Mouse (Mus musculus): ENCODE results near the gene Mbtps1. TPM values are rescaled to one million over a fixed set of nuclear protein-coding genes. Genes with fewer than 3 reads are reported as not detected.

Mbtps1 gene
- 81.6 and 89.4 TPM in 2 replicates for polyA plus RNA-seq (2012; rRNA removed)

- H3K4me1 ChIP-seq (ENCODE audit: control insufficient read depth, insufficient read depth, low read length): peaks cover 14% of the 10 kb centered on the region; the same call in 1 of the 2 replicates
- 4% methylated on average over 63 of the region's 63 CpGs for WGBS
- peak; percentile 74; the same call in 1 of the 2 replicates for TF ChIP-seq POLR2A (IDR thresholded peaks at IDR 0.05; ENCODE audit: borderline replicate concordance, insufficient read depth, low read length)
- TF ChIP-seq CTCF (IDR thresholded peaks at IDR 0.05; ENCODE audit: borderline replicate concordance, insufficient read depth, low read depth, low read length): no peak
- H3K27me3 ChIP-seq (ENCODE audit: control insufficient read depth, insufficient read depth, low read length): no peaks in the 10 kb centered on the region
- peak within 1 kb of the TSS; percentile 90 for H3K27ac ChIP-seq (ENCODE audit: insufficient read depth, low read length)
- DNase-seq: peak; percentile 97 to 99
- H3K4me3 ChIP-seq (replicated peaks; ENCODE audit: insufficient read depth, low read depth, low read length): peak within 1 kb of the TSS; percentile 88
Observed at GRCm38 (mm10) chr8:119558603-119559401, at the start of gene Mbtps1. Mbtps1 (minus strand) TSS chr8:119558735.

- no peak overlapping the region for H3K27ac ChIP-seq (ENCODE audit: insufficient read depth, low read length)
- H3K4me1 ChIP-seq (ENCODE audit: control insufficient read depth, insufficient read depth, low read length): peaks cover 9% of the 10 kb centered on the region
- WGBS: 87% methylated on average over 2 of the region's 2 CpGs
- no peak for DNase-seq
- TF ChIP-seq CTCF (IDR thresholded peaks at IDR 0.05; ENCODE audit: borderline replicate concordance, insufficient read depth, low read depth, low read length): no peak
- no peak for TF ChIP-seq POLR2A (IDR thresholded peaks at IDR 0.05; ENCODE audit: borderline replicate concordance, insufficient read depth, low read length)
- H3K27me3 ChIP-seq (ENCODE audit: control insufficient read depth, insufficient read depth, low read length): no peaks in the 10 kb centered on the region
- H3K4me3 ChIP-seq (replicated peaks; ENCODE audit: insufficient read depth, low read depth, low read length): no peak overlapping the region
Observed at GRCm38 (mm10) chr8:119606224-119606623, 47.7 kb upstream of the Mbtps1 start.

GRCm38 (mm10) chr8:119604996-119605395 lies 46.5 kb upstream of the Mbtps1 start, which contains the start of gene Taf1c:
Taf1c (minus strand) TSS chr8:119605222.
- peak; percentile 72 for TF ChIP-seq POLR2A (IDR thresholded peaks at IDR 0.05; ENCODE audit: borderline replicate concordance, insufficient read depth, low read length)
- TF ChIP-seq CTCF (IDR thresholded peaks at IDR 0.05; ENCODE audit: borderline replicate concordance, insufficient read depth, low read depth, low read length): peak; percentile 88
- Histone ChIP-seq H3K27me3 (ENCODE audit: control insufficient read depth, insufficient read depth, low read length) (no peaks in the 10 kb centered on the region), H3K4me1 (ENCODE audit: control insufficient read depth, insufficient read depth, low read length) (peaks cover 9% of the 10 kb centered on the region), H3K4me3 (replicated peaks; ENCODE audit: insufficient read depth, low read depth, low read length) (peak within 1 kb of the TSS; percentile 88), H3K27ac (ENCODE audit: insufficient read depth, low read length) (no peak within 1 kb of the TSS)
- peak; percentile 90 to 95 for DNase-seq
- WGBS: 0% methylated on average over 23 of the region's 23 CpGs

GRCm38 (mm10) chr8:119604398-119604803 lies 45.9 kb upstream of the Mbtps1 start:
- no peaks in the 10 kb centered on the region for H3K27me3 ChIP-seq (ENCODE audit: control insufficient read depth, insufficient read depth, low read length)
- no peak for DNase-seq
- TF ChIP-seq CTCF (IDR thresholded peaks at IDR 0.05; ENCODE audit: borderline replicate concordance, insufficient read depth, low read depth, low read length) (no peak), POLR2A (IDR thresholded peaks at IDR 0.05; ENCODE audit: borderline replicate concordance, insufficient read depth, low read length) (no peak)
- H3K4me1 ChIP-seq (ENCODE audit: control insufficient read depth, insufficient read depth, low read length): peaks cover 9% of the 10 kb centered on the region
- 30% methylated on average over 12 of the region's 12 CpGs for WGBS
- no peak overlapping the region for H3K27ac ChIP-seq (ENCODE audit: insufficient read depth, low read length)
- peak overlapping the region; percentile 88 for H3K4me3 ChIP-seq (replicated peaks; ENCODE audit: insufficient read depth, low read depth, low read length)

GRCm38 (mm10) chr8:119603771-119604170 lies 45.2 kb upstream of the Mbtps1 start:
- no peak overlapping the region for H3K27ac ChIP-seq (ENCODE audit: insufficient read depth, low read length)
- 92% methylated on average over 4 of the region's 4 CpGs for WGBS
- H3K27me3 ChIP-seq (ENCODE audit: control insufficient read depth, insufficient read depth, low read length): no peaks in the 10 kb centered on the region
- peak overlapping the region; percentile 88 for H3K4me3 ChIP-seq (replicated peaks; ENCODE audit: insufficient read depth, low read depth, low read length)
- TF ChIP-seq POLR2A (IDR thresholded peaks at IDR 0.05; ENCODE audit: borderline replicate concordance, insufficient read depth, low read length) (no peak), CTCF (IDR thresholded peaks at IDR 0.05; ENCODE audit: borderline replicate concordance, insufficient read depth, low read depth, low read length) (no peak)
- DNase-seq: no peak
- peaks cover 9% of the 10 kb centered on the region for H3K4me1 ChIP-seq (ENCODE audit: control insufficient read depth, insufficient read depth, low read length)

DNA sequence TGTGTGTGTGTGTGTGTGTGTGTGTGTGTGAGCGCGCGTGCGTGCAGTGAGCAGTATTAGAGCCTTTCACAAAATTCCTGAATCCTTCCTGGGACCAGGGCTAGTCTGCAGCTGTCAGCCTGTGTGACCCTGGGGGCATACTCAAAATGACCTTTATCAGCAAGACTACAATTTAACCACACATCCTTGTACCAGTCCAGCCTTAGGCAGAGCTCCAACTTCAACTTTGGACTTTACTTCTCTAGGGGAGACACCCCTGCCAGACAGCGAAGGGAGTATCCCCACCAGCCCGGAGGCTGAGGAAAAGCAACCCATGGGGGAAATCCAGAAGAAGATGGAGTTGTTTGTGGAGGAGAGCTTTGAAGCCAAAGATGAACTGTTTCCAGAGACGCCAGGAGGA lies 32.9 kb upstream of the Mbtps1 start:
- no peak for TF ChIP-seq CTCF (IDR thresholded peaks at IDR 0.05; ENCODE audit: borderline replicate concordance, insufficient read depth, low read depth, low read length)
- no peak for TF ChIP-seq POLR2A (IDR thresholded peaks at IDR 0.05; ENCODE audit: borderline replicate concordance, insufficient read depth, low read length)
- Histone ChIP-seq H3K27ac (ENCODE audit: insufficient read depth, low read length) (no peak overlapping the region), H3K27me3 (ENCODE audit: control insufficient read depth, insufficient read depth, low read length) (no peaks in the 10 kb centered on the region), H3K4me1 (ENCODE audit: control insufficient read depth, insufficient read depth, low read length) (no peaks in the 10 kb centered on the region), H3K4me3 (replicated peaks; ENCODE audit: insufficient read depth, low read depth, low read length) (no peak overlapping the region)
- 81% methylated on average over 7 of the region's 7 CpGs for WGBS
- no peak for DNase-seq

- Histone ChIP-seq H3K27ac (ENCODE audit: insufficient read depth, low read length) (no peak overlapping the region), H3K4me3 (replicated peaks; ENCODE audit: insufficient read depth, low read depth, low read length) (no peak overlapping the region), H3K27me3 (ENCODE audit: control insufficient read depth, insufficient read depth, low read length) (no peaks in the 10 kb centered on the region), H3K4me1 (ENCODE audit: control insufficient read depth, insufficient read depth, low read length) (no peaks in the 10 kb centered on the region)
- no peak for DNase-seq
- no peak for TF ChIP-seq CTCF (IDR thresholded peaks at IDR 0.05; ENCODE audit: borderline replicate concordance, insufficient read depth, low read depth, low read length)
- TF ChIP-seq POLR2A (IDR thresholded peaks at IDR 0.05; ENCODE audit: borderline replicate concordance, insufficient read depth, low read length): no peak
- 81% methylated on average over 14 of the region's 14 CpGs for WGBS
Observed at GRCm38 (mm10) chr8:119590348-119590747, 31.8 kb upstream of the Mbtps1 start.

- Histone ChIP-seq H3K4me3 (replicated peaks; ENCODE audit: insufficient read depth, low read depth, low read length) (no peak overlapping the region), H3K27me3 (ENCODE audit: control insufficient read depth, insufficient read depth, low read length) (no peaks in the 10 kb centered on the region), H3K4me1 (ENCODE audit: control insufficient read depth, insufficient read depth, low read length) (no peaks in the 10 kb centered on the region), H3K27ac (ENCODE audit: insufficient read depth, low read length) (no peak overlapping the region)
- TF ChIP-seq CTCF (IDR thresholded peaks at IDR 0.05; ENCODE audit: borderline replicate concordance, insufficient read depth, low read depth, low read length) (no peak), POLR2A (IDR thresholded peaks at IDR 0.05; ENCODE audit: borderline replicate concordance, insufficient read depth, low read length) (no peak)
- DNase-seq: no peak
- WGBS: 16% methylated on average over 10 of the region's 10 CpGs
Observed at GRCm38 (mm10) chr8:119588844-119589243, 30.3 kb upstream of the Mbtps1 start.
